Mouse (Mus musculus) kidney, postnatal 14 days (tissue): ENCODE results near the gene Srgap2.

Source experiments
- DNase-seq: peaks from one replicate; pipeline ENCODE4 v3.0.0; 2022; ENCODE audit warnings: mixed read lengths

Gene Srgap2

DNA sequence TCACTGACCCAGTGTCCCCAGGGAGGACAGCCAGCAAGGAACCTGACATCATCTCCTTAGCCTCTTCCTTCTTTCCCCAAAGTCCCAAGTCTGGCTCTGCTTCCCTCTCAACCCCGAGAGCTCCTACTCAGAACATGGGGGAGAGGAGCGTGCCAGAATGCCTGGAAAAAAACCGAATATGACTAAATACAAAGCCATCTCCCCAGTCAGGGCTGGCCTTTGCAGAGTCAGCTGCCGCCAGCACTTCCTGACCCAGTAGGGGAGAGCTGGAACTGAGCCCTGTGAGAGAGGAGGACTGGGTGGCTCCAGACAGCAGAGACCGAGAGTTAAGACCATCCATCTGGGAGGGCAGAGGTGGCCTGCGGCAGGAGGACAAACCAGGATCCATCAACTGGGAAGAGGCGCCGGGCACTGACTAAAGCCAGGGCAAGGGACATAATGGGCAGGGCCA lies 288.2 kb downstream of the Srgap2 start:
- DNase-seq, result peak; percentile 79

DNA sequence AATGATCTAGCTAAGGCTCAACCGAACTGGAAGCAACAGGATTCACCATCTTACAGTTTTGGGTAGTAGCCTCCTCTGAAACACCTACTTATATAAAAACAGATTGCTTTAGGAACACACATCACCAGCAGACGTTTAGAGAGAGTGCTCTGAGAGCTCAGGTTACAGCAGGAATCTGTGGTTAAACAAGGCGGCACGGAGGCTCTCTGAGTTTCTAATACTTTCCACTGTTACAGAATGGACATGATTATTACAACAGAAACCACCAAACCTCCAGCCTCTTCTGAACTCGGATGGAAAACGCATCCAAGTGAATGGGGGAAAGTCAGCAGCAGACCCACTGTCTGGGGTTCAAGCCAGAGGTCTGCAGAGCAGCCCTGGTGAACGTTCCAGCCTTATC lies 291.1 kb downstream of the Srgap2 start:
- DNase-seq, result no peak
